Mouse (Mus musculus): ENCODE measurements at regions not wholly inside any gene's neighbourhood (a gene's known extent, or its start where the extent isn't known, plus 50 kb on each side); places are given as distances from the start of the nearest gene placed in this dataset.
"Not testable (repeated sequence)": the region's sequence is repeated elsewhere in the genome, so short reads cannot be mapped to it uniquely, and the experiment has no call there.

- no peak overlapping the region for H3K27ac ChIP-seq (ENCODE audit: low read depth, low read length)
- H3K36me3 ChIP-seq (ENCODE audit: control insufficient read depth, insufficient read depth, low read length), result no peaks in the 10 kb centered on the region
- no peaks in the 10 kb centered on the region for H3K9me3 ChIP-seq (ENCODE audit: control insufficient read depth, low read length)
- H3K27me3 ChIP-seq (ENCODE audit: control insufficient read depth, insufficient read depth, low read length), result no peaks in the 10 kb centered on the region
- no peak overlapping the region for H3K4me2 ChIP-seq (replicated peaks; ENCODE audit: low read depth, low read length)
- ATAC-seq (ENCODE audit: low FRiP score, low TSS enrichment), result no peak
- H3K9ac ChIP-seq (ENCODE audit: low read depth, low read length), result no peak overlapping the region
- H3K4me1 ChIP-seq (ENCODE audit: control insufficient read depth, insufficient read depth, low read length), result no peaks in the 10 kb centered on the region
- 73% methylated on average over 6 of the region's 6 CpGs for WGBS
- no peak overlapping the region for H3K4me3 ChIP-seq (ENCODE audit: low read length)
These were observed 1579.7 kb upstream of the G6pd2 start for GRCm38 (mm10) chr5:60228966-60229365.

DNA sequence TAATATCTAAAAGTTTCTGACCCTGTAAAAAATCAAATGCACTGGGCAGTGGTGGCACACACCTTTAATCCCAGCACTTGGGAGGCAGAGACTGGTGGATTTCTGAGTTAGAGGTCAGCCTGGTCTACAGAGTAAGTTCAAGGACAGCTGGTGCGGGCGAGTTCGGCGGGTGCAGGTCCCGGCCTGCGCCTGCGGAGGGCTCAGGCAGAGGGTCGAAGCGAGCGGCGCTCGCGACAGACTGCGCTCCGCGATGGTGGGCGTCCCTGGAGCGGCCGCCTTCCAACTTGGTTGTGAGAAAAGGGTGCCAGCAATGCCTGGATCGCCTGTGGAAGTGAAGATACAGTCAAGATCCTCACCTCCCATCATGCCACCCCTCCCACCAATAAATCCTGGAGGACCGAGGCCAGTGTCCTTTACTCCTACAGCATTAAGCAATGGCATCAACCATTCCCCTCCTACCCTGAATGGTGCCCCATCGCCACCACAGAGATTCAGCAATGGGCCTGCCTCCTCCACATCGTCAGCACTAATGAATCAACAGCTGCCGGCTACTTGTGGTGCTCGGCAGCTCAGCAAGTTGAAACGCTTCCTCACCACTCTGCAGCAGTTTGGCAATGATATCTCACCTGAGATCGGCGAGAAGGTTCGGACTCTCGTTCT is 1577.3 kb upstream of the G6pd2 start:
- not testable (repeated sequence) for H3K4me3 ChIP-seq (ENCODE audit: low read length)
- peak; percentile 80; the same call in 1 of the 2 replicates for ATAC-seq (ENCODE audit: low FRiP score, low TSS enrichment)
- 23% methylated on average over 18 of the region's 30 CpGs for WGBS

DNA sequence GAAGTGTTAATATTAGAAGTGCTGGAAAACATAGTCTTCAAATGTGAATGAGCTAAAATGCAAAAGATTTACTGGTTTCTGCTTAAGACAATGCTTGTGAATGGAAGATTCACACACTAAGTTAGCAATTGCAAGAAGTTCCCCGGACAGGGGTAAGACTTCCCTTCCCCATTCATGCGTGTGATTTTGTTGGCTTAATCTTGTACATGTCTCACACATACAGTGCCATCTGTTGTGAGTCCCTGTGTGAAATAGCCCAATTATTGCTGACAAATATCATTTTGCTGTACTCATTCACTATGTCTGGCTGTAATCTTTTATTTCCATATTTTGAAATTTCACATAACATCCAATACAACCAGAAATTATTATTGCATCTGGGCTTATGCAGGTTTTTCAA is 1564.4 kb upstream of the G6pd2 start:
- H3K9me3 ChIP-seq (ENCODE audit: control insufficient read depth, low read length), result no peaks in the 10 kb centered on the region
- no peaks in the 10 kb centered on the region for H3K27me3 ChIP-seq (ENCODE audit: control insufficient read depth, insufficient read depth, low read length)
- 93% methylated on average over 2 of the region's 2 CpGs for WGBS
- H3K36me3 ChIP-seq (ENCODE audit: control insufficient read depth, insufficient read depth, low read length), result no peaks in the 10 kb centered on the region
- H3K9ac ChIP-seq (ENCODE audit: low read depth, low read length), result no peak overlapping the region
- no peak overlapping the region for H3K4me2 ChIP-seq (replicated peaks; ENCODE audit: low read depth, low read length)
- no peak for ATAC-seq (ENCODE audit: low FRiP score, low TSS enrichment)
- H3K4me3 ChIP-seq (ENCODE audit: low read length), result no peak overlapping the region
- no peak overlapping the region for H3K27ac ChIP-seq (ENCODE audit: low read depth, low read length)
- no peaks in the 10 kb centered on the region for H3K4me1 ChIP-seq (ENCODE audit: control insufficient read depth, insufficient read depth, low read length)

More for the DNA sequence above, 1577.3 kb upstream of the G6pd2 start:
- H3K27ac ChIP-seq (ENCODE audit: low read depth, low read length); H3K27me3 ChIP-seq (ENCODE audit: control insufficient read depth, insufficient read depth, low read length); H3K4me2 ChIP-seq (replicated peaks; ENCODE audit: low read depth, low read length); H3K4me1 ChIP-seq (ENCODE audit: control insufficient read depth, insufficient read depth, low read length); H3K36me3 ChIP-seq (ENCODE audit: control insufficient read depth, insufficient read depth, low read length); H3K9me3 ChIP-seq (ENCODE audit: control insufficient read depth, low read length); H3K9ac ChIP-seq (ENCODE audit: low read depth, low read length): not testable (repeated sequence)

GRCm38 (mm10) chr5:60276696-60277095 is 1531.9 kb upstream of the G6pd2 start:
- 95% methylated on average over 2 of the region's 2 CpGs for WGBS
- Histone ChIP-seq H3K4me2 (replicated peaks; ENCODE audit: low read depth, low read length) (no peak overlapping the region), H3K27ac (ENCODE audit: low read depth, low read length) (no peak overlapping the region), H3K36me3 (ENCODE audit: control insufficient read depth, insufficient read depth, low read length) (no peaks in the 10 kb centered on the region), H3K4me3 (ENCODE audit: low read length) (no peak overlapping the region), H3K27me3 (ENCODE audit: control insufficient read depth, insufficient read depth, low read length) (no peaks in the 10 kb centered on the region), H3K9me3 (ENCODE audit: control insufficient read depth, low read length) (no peaks in the 10 kb centered on the region), H3K4me1 (ENCODE audit: control insufficient read depth, insufficient read depth, low read length) (no peaks in the 10 kb centered on the region), H3K9ac (ENCODE audit: low read depth, low read length) (no peak overlapping the region)
- no peak for ATAC-seq (ENCODE audit: low FRiP score, low TSS enrichment)

All from kidney, embryonic 14.5 days (tissue).